Mouse (Mus musculus) neural tube, embryonic 12.5 days (tissue): ENCODE results near the gene Dhx40. TPM values are rescaled to one million over a fixed set of nuclear protein-coding genes. Genes with fewer than 3 reads are reported as not detected.
A peak's percentile ranks its signal among the peaks of the same experiment; 100 is the strongest.

Source experiments
- ATAC-seq: fragments of 200-750 bp; cut with Nextera tagmentation; 2 replicates; pipeline ENCODE4 v1.8.0; 2017; ENCODE audit warnings: low read depth, mild to moderate bottlenecking, moderate TSS enrichment, moderate library complexity; ENCODE audit not compliant: low FRiP score
- H3K27ac ChIP-seq: fragments of 300-500 bp; sonication (generic); 2 replicates; pipeline ENCODE4 v1.5.1; 2016
- H3K27me3 ChIP-seq: fragments of 300-500 bp; sonication (generic); replicated peaks from 2 replicates; pipeline ENCODE4 v1.6.1; 2016; ENCODE audit warnings: mild to moderate bottlenecking
- H3K36me3 ChIP-seq: fragments of 300-500 bp; sonication (generic); 2 replicates; pipeline ENCODE4 v1.6.1; 2016; ENCODE audit warnings: mild to moderate bottlenecking
- H3K4me1 ChIP-seq: fragments of 300-500 bp; sonication (generic); 2 replicates; pipeline ENCODE4 v1.6.1; 2016
- H3K4me2 ChIP-seq: fragments of 300-500 bp; sonication (generic); replicated peaks from 2 replicates; pipeline ENCODE4 v1.6.1; 2016; ENCODE audit warnings: mild to moderate bottlenecking
- H3K4me3 ChIP-seq: fragments of 300-500 bp; sonication (generic); 2 replicates; pipeline ENCODE4 v1.5.1; 2016
- H3K9ac ChIP-seq: fragments of 300-500 bp; sonication (generic); 2 replicates; pipeline ENCODE4 v1.6.1; 2016; ENCODE audit warnings: mild to moderate bottlenecking
- H3K9me3 ChIP-seq: fragments of 300-500 bp; sonication (generic); 2 replicates; pipeline ENCODE4 v1.6.1; 2016; ENCODE audit warnings: mild to moderate bottlenecking
- WGBS: fragments of 180-500 bp; shearing (Covaris S2); methylation state at CpG from one replicate; pipeline ENCODE4 v1.1.7; 2016; 5-methylcytosine and 5-hydroxymethylcytosine counted together
- polyA plus RNA-seq: library from polyadenylated mRNA; unstranded; fragments of >200 nt; fragmentation: Nextera tagmentation; extraction: Ambion mirVana; gene quantifications from 2 replicates; pipeline ENCODE4 v1.2.1, GENCODE M21; 2016

The Dhx40 gene
- polyA plus RNA-seq, 1 experiment from 2014 or later, result 35.5 TPM

GRCm38 (mm10) chr11:86758559-86758958, 49.0 kb downstream of the Dhx40 start:
- peak overlapping the region; percentile 89 for H3K4me2 ChIP-seq
- H3K4me3 ChIP-seq, result peak overlapping the region; percentile 93
- no peak for ATAC-seq
- peak overlapping the region; percentile 93; the same call in 1 of the 2 replicates for H3K27ac ChIP-seq
- peak overlapping the region; percentile 85 for H3K9ac ChIP-seq
- H3K4me1 ChIP-seq, result peaks cover 18% of the 10 kb centered on the region
- H3K9me3 ChIP-seq, result no peaks in the 10 kb centered on the region
- 41% methylated on average over 6 of the region's 6 CpGs for WGBS
- H3K36me3 ChIP-seq, result no peaks in the 10 kb centered on the region
- H3K27me3 ChIP-seq, result no peaks in the 10 kb centered on the region

DNA sequence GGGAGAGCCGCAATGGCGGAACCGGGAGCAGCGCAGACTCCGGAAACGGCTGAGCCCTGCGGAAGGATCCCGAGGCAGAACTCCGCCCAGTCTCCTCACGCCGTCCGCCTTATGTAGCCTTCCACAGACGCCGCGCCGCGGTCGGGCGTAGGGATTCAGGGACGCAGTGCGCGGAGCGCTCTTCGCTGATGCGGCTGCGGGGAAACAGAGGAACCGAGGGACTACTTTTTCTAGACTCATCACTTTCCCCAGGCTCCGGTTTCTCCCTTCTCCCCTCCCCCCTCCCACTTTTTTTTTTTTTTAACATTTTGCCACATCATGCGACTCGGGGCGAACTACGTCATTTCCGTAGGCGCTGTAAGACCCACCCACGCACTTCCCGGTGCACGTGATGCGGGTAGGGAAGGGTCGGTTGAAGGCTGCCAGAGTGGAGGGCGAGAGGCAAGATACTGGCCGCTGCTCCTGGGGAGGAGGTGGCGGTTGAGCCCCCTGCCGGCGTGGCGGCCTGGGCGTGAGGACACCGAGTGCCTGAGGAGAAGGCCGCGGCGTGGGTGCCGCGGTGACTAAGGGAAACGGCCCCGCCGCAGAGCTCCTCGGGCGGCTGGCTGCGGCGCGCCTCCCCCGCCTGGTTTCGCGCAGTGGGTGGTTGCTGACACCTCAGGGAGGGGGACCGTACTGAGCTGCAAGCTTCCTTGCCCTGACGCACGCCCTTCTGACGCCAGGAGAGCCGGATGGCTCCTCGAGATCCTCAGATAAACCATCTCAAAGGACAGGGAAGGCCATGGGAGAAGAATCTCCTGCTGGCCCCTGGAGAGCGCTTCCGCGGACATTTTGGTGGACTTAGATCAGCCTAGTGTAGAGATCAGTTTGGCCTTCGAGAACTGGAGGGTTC, 49.8 kb downstream of the Dhx40 start, which contains the start of gene Cltc:
Gene Cltc, minus strand, starts transcription at position 86 of the 892 bp plus-strand sequence.
- Histone ChIP-seq H3K4me2 (peak within 1 kb of the TSS; percentile 89), H3K9ac (peak within 1 kb of the TSS; percentile 93), H3K36me3 (no peaks in the 10 kb centered on the region), H3K4me3 (peak within 1 kb of the TSS; percentile 93), H3K4me1 (peaks cover 21% of the 10 kb centered on the region), H3K27ac (peak within 1 kb of the TSS; percentile 98), H3K9me3 (no peaks in the 10 kb centered on the region), H3K27me3 (no peaks in the 10 kb centered on the region)
- under 1% methylated on average over 73 of the region's 73 CpGs for WGBS
- ATAC-seq, result peak; percentile 96

DNA sequence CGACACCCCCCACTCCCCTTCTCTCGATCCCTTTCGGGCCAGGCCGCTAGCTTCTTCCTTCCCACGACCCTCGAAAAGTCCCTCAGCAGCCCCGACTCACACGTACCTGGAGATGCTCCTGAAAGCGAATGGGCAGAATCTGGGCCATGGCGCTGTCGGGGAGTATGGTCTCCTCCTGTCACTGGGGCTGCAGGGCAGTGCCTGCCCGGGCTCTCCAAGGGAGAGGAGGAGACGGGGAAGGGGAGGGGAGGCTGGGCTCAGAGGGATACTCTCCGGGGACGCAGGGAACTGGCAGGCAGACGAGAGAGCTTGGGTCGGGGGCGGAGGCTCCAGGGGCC, 50.4 kb downstream of the Dhx40 start:
- H3K9me3 ChIP-seq, result no peaks in the 10 kb centered on the region
- H3K27me3 ChIP-seq, result no peaks in the 10 kb centered on the region
- H3K4me1 ChIP-seq, result peaks cover 21% of the 10 kb centered on the region
- peak; percentile 78 for ATAC-seq
- H3K4me2 ChIP-seq, result peak overlapping the region; percentile 89
- H3K36me3 ChIP-seq, result no peaks in the 10 kb centered on the region; the same call in 1 of the 2 replicates
- WGBS, result under 1% methylated on average over 18 of the region's 18 CpGs
- peak overlapping the region; percentile 98 for H3K27ac ChIP-seq
- peak overlapping the region; percentile 93 for H3K4me3 ChIP-seq
- peak overlapping the region; percentile 93 for H3K9ac ChIP-seq

DNA sequence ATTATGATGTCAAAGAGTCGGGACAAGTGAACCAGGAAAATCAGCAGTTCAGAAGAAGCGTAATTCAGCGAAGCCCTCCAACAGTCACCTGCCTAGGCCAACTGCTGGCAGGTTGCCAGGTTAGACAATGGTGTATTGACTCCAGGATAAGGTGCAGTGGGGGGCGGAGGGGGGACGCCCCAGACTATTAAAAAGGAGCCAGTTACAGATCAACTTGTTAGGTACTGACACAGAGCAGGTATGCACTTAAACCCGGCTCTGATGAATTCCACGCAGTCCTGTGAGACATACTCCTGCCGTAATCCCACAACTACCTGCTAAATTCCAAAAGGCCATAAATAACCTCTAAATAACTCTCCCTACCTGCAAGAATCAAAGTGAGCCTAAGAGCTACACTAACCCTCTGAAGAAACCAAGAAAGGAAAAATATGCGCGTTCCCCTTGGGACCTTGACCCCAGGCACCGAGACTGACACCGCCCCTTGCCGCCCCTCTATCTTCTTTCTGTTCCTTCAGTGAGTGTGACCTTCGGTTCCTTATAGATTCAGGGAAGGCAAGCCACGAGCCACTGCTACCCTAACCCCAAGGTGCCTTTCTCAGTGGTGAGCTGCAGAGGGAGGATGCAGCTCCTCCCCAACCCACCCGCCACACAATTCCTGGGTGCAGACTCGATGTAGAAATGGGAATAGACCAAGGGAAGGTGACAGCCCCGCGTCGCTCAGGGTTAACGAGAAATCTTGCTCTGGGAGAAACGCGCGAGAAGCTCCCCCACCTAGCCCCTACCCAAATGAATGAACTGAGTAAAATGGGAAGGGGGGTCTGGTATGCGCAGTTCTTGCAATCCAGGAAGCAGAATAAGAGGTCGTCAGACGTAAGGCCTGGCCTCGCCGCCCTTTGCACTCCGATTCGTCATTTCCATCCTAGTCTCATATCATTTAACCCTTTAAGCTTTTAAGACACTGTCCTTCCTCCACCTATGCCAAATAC, 51.1 kb downstream of the Dhx40 start:
- peak overlapping the region; percentile 98; the same call in 1 of the 2 replicates for H3K27ac ChIP-seq
- H3K9me3 ChIP-seq, result no peaks in the 10 kb centered on the region
- H3K27me3 ChIP-seq, result no peaks in the 10 kb centered on the region
- 4% methylated on average over 31 of the region's 31 CpGs for WGBS
- H3K9ac ChIP-seq, result peak overlapping the region; percentile 93
- ATAC-seq, result peak; percentile 29
- no peaks in the 10 kb centered on the region; the same call in 1 of the 2 replicates for H3K36me3 ChIP-seq
- H3K4me1 ChIP-seq, result peaks cover 21% of the 10 kb centered on the region
- peak overlapping the region; percentile 89 for H3K4me2 ChIP-seq
- H3K4me3 ChIP-seq, result peak overlapping the region; percentile 93

DNA sequence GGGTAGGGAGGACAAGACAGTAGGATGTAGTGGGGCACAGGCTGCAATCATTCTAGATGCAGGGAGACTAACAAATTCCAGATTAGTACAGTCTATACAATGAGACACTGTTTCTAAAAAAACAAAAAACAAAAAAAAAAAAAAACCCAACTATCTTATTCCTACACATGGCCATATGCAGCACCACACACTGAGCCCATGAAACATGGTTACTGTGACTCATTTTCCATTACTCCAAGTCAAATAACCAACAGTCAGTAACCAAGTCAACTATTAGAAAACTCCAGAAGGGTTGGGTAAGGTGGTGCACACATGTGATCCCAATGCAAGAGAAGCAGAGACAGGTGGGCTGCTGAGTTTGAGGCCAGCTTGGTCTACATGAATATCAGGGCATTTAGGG, 55.1 kb downstream of the Dhx40 start:
- Histone ChIP-seq H3K4me1 (peaks cover 19% of the 10 kb centered on the region), H3K27ac (no peak overlapping the region), H3K36me3 (no peaks in the 10 kb centered on the region; the same call in 1 of the 2 replicates), H3K9ac (no peak overlapping the region), H3K4me2 (no peak overlapping the region), H3K27me3 (no peaks in the 10 kb centered on the region), H3K4me3 (no peak overlapping the region), H3K9me3 (no peaks in the 10 kb centered on the region)
- no peak for ATAC-seq

DNA sequence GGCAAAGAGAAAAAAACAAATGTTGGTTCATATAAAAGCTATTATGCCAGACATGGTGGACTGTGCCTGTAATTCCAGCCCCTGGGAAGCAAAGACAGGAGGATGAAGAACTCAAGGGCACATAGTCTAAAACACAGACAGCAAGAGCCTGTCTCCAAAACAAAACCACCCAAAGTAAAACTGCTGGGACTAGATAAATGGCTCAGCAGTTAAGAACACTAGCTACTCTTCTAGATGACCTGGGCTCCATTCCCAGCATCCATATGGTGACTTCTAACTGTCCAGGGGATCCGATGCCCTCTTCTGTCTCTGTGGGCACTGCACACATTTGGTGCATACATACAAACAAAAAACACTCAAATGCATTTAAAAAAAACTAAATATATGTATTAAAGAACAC, 56.5 kb downstream of the Dhx40 start:
- Histone ChIP-seq H3K4me3 (no peak overlapping the region), H3K27me3 (no peaks in the 10 kb centered on the region), H3K9me3 (no peaks in the 10 kb centered on the region), H3K36me3 (no peaks in the 10 kb centered on the region; the same call in 1 of the 2 replicates), H3K9ac (no peak overlapping the region), H3K4me2 (no peak overlapping the region), H3K4me1 (peaks cover 15% of the 10 kb centered on the region), H3K27ac (no peak overlapping the region)
- no peak for ATAC-seq
- WGBS, result 95% methylated on average over 1 of the region's 1 CpGs

- ATAC-seq, result no peak
- H3K4me1 ChIP-seq, result peaks cover 8% of the 10 kb centered on the region; the same call in 1 of the 2 replicates
These were observed 57.6 kb downstream of the Dhx40 start for GRCm38 (mm10) chr11:86749776-86750423.

DNA sequence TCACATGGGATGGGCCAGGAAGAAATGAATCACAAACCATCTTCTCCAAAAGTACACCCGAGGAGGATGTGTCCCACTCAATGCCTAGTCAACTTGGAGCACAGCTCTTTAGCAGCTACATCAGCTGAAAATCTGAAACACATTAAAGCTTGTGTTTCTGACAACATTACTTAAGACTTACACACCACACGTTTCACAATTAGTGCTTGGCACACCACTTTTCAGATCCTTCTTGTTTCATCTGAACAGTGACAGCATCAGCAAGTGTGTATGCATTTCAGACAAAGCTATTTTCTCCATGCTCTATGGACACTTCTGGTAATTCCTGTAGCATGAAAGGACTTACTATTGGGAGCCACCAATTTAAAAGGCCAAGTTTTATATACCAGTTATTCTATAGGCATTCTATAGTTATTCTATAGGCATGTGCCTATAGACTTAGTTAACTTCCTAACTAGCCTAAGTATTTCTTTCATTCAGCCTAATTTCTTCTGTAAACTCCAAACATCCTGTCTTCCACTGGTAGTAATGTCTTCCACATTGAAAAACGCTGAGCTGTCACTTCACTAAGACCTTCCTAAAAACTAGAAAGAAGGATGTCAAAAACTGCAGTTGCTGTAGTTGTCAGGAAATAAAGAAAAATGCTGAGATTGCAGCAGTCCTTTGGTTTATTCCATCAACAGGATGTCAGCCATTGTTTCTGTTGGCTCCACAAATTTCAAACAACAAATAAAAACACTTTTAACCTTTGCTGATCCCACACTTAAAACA, 61.7 kb downstream of the Dhx40 start:
- Histone ChIP-seq H3K9ac (no peak overlapping the region), H3K4me3 (no peak overlapping the region), H3K4me2 (no peak overlapping the region), H3K27ac (no peak overlapping the region), H3K36me3 (no peaks in the 10 kb centered on the region), H3K4me1 (peaks cover 3% of the 10 kb centered on the region; the same call in 1 of the 2 replicates), H3K27me3 (no peaks in the 10 kb centered on the region), H3K9me3 (no peaks in the 10 kb centered on the region)
- no peak for ATAC-seq
- 84% methylated on average over 3 of the region's 3 CpGs for WGBS

More at GRCm38 (mm10) chr11:86749776-86750423, 57.6 kb downstream of the Dhx40 start:
- no peak overlapping the region for H3K4me3 ChIP-seq
- no peak overlapping the region for H3K27ac ChIP-seq
- H3K4me2 ChIP-seq, result no peak overlapping the region
- 67% methylated on average over 3 of the region's 3 CpGs for WGBS
- H3K9ac ChIP-seq, result no peak overlapping the region
- H3K9me3 ChIP-seq, result no peaks in the 10 kb centered on the region
- no peaks in the 10 kb centered on the region for H3K27me3 ChIP-seq
- H3K36me3 ChIP-seq, result no peaks in the 10 kb centered on the region; the same call in 1 of the 2 replicates

GRCm38 (mm10) chr11:86742605-86743004, 64.9 kb downstream of the Dhx40 start:
- no peaks in the 10 kb centered on the region for H3K4me1 ChIP-seq
- H3K36me3 ChIP-seq, result no peaks in the 10 kb centered on the region
- H3K9ac ChIP-seq, result no peak overlapping the region
- WGBS, result 74% methylated on average over 2 of the region's 2 CpGs
- no peak overlapping the region for H3K27ac ChIP-seq
- H3K9me3 ChIP-seq, result no peaks in the 10 kb centered on the region
- no peaks in the 10 kb centered on the region for H3K27me3 ChIP-seq
- H3K4me3 ChIP-seq, result no peak overlapping the region
- no peak overlapping the region for H3K4me2 ChIP-seq
- ATAC-seq, result no peak

DNA sequence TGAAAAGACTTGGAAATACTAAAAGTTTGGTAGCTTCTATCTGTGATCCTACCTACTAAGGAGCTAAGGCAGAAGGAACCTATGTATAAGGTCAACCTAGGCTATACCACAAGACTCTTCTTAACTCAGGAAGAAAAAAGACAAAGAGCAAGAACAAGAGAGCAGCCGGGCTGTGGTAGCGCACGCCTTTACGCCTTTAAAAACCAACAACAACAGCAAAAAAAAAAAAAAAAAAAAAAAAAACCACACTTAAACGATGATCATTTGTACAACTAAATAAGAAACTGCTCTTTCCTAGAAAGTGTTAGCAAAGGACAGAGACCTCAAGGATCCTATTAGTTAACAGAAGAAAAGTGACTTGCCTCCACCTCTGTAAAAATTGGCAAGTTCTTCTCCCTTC, 66.0 kb downstream of the Dhx40 start:
- no peaks in the 10 kb centered on the region for H3K4me1 ChIP-seq
- no peaks in the 10 kb centered on the region for H3K9me3 ChIP-seq
- no peak overlapping the region for H3K4me3 ChIP-seq
- H3K27me3 ChIP-seq, result no peaks in the 10 kb centered on the region
- H3K4me2 ChIP-seq, result no peak overlapping the region
- no peak for ATAC-seq
- H3K9ac ChIP-seq, result no peak overlapping the region
- WGBS, result 100% methylated on average over 5 of the region's 5 CpGs
- no peak overlapping the region for H3K27ac ChIP-seq
- no peaks in the 10 kb centered on the region for H3K36me3 ChIP-seq

DNA sequence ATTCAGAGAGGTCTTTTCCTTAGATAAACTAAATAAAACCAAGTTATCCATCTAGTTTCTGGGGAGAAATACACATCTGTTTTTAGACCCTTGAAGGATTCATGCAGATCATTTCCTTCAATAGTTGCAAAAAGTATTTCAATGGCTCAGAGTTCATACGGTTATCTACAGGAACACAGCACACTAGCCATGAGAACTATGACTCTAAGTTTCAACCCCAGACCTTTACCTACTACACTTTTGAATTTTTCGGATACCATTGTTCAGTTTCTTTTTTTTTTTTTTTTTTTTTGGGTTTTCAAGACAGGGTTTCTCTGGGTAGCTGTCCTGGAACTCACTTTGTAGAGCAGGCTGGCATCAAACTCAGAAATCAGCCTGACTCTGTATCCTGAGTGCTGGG, 68.1 kb downstream of the Dhx40 start:
- Histone ChIP-seq H3K4me1 (no peaks in the 10 kb centered on the region), H3K9me3 (no peaks in the 10 kb centered on the region), H3K27ac (no peak overlapping the region), H3K36me3 (0 out of 2 replicates have a peak, but pooled peaks cover 3% of the 10 kb centered on the region), H3K27me3 (no peaks in the 10 kb centered on the region), H3K4me2 (no peak overlapping the region), H3K9ac (no peak overlapping the region), H3K4me3 (no peak overlapping the region)
- WGBS, result 92% methylated on average over 2 of the region's 2 CpGs
- no peak for ATAC-seq
